8 mouse cellular contexts compared by ENCODE assay signal in the genomic region with DNA sequence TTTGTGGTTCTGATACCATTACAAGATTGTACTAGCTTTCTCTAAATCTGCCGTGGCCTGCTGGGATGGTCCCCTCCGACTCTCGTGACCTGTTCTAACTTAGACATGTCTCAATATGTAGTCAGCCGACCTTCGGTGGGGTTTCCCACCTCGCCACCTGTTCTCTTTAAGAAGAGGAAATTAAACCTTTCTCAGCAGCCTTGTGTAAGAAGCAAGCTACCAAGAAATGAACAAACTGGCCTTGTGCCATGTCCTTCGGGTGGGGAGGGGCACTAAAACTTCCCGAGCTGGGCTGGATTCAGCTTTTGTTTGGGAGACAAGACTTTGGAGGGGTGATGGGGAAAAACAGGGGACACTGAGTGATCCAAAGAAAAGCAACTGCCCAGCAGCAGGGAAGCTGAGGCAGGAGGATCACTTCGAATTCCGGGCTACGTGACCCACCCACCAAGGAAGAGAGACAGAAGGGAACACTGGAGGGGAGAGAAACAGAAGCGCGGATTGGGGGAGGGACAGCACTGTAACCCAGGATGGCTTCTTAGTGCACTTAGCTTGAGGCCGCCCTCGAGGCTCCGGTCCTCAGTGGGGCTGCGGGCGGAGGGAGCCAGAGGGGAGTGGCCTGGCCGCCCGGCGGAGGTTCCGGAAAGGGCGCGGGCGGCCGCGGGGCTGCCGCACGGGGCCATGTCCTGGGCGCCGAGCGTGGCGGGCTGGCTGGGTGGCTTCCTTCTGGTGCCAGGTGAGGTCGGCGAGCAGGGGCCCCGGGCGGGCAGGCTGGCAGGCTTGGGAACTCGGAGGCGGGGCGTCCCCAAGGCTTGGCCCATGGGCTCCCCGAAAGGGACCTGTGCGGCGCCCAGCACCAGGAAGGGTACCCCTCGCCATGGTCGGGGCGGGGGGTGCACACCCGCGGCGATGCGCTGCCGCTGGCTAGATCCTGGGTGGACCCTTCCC. TPM values are rescaled to one million over a fixed set of nuclear protein-coding genes. Genes with fewer than 3 reads are reported as not detected.
DNase-seq lines count a peak whose midpoint lies in the region.

TSS of gene Il10rb (plus strand) at position 525 of the 945 bp plus-strand sequence.

- peak; percentile 90 to 96 for DNase-seq in adrenal gland, adult (ENCODE audit: inconsistent age in 2 of 2, low spot score in 1 of 2)
- peak; percentile 69 for DNase-seq in embryo, embryonic 10 days (ENCODE audit: low spot score)
- peak; percentile 82 for DNase-seq in gastrocnemius, postnatal 14 days
- peak; percentile 86 for DNase-seq in induced T-regulatory cell, adult 2 months (ENCODE audit: low read depth)
- DNase-seq in left cerebral cortex, postnatal 4 days: peak; percentile 48
- DNase-seq in midbrain, embryonic 10.5 days (ENCODE audit: low spot score): peak; percentile 55
- DNase-seq in right cerebral cortex, postnatal 4 days: peak; percentile 40
- peak; percentile 60 for DNase-seq in yolk sac, embryonic 10.5 days (ENCODE audit: low spot score)

- intact Hi-C loops in gastrocnemius, postnatal 14 days (cut with DNase I; ENCODE audit: low total_unique reads): no loop called here
- intact Hi-C loops in left cerebral cortex, postnatal 4 days (cut with DNase I): no loop called here

- peaks cover 21% of the 10 kb centered on the region for H3K4me1 ChIP-seq in midbrain, embryonic 10.5 days

- peaks cover 18% of the 10 kb centered on the region for H3K36me3 ChIP-seq in midbrain, embryonic 10.5 days

- 7% methylated on average over 51 of the region's 51 CpGs for WGBS in midbrain, embryonic 10.5 days

- H3K9me3 ChIP-seq in midbrain, embryonic 10.5 days (replicated peaks): no peaks in the 10 kb centered on the region

- H3K27me3 ChIP-seq in midbrain, embryonic 10.5 days (ENCODE audit: low read depth, poor library complexity, severe bottlenecking): peaks cover 21% of the 10 kb centered on the region; the same call in 1 of the 2 replicates

- H3K4me3 ChIP-seq in midbrain, embryonic 10.5 days: peak within 1 kb of the TSS; percentile 82

- H3K27ac ChIP-seq in midbrain, embryonic 10.5 days (replicated peaks): peak within 1 kb of the TSS; percentile 86

RNA-seq across cellular contexts. Expression of gene Il10rb, which starts in this region (rescaled TPM):
- 10 to 100 TPM in 1 of 2 experiments, 1 to 10 TPM in 1; 9.0 to 10.1 TPM for total RNA-seq in gastrocnemius, postnatal 14 days (2021)
- 1 to 10 TPM; 7.0 to 7.8 TPM for total RNA-seq in left cerebral cortex, postnatal 4 days (2021)
- polyA plus RNA-seq in midbrain, embryonic 10.5 days (2016; fragmentation: Nextera tagmentation; extraction: Ambion mirVana): 6.9 and 8.9 TPM in 2 replicates

Comparison
In these comparisons a context has a peak if more than half of its experiments do, and no peak if none do; other contexts are left out.
1. Peak in every context shown above with its lines: DNase-seq, H3K4me3 ChIP-seq and H3K27ac ChIP-seq.
2. DNase-seq: peak in every context shown above with its lines; median percentile 93 in adrenal gland, adult; 86 in induced T-regulatory cell, adult 2 months; 82 in gastrocnemius, postnatal 14 days; 69 in embryo, embryonic 10 days; 60 in yolk sac, embryonic 10.5 days; 55 in midbrain, embryonic 10.5 days; 48 in left cerebral cortex, postnatal 4 days; 40 in right cerebral cortex, postnatal 4 days.